Mouse (Mus musculus): ENCODE results near the gene Tbc1d16.

Tbc1d16 gene

GRCm38 (mm10) chr11:119143376-119144002 lies 84.8 kb downstream of the Tbc1d16 start:
- no peak for DNase-seq (ENCODE audit: low spot score in 2 of 2)

GRCm38 (mm10) chr11:119142615-119143014 lies 85.7 kb downstream of the Tbc1d16 start:
- DNase-seq (ENCODE audit: low spot score in 2 of 2), result no peak

- no peak for DNase-seq (ENCODE audit: low spot score in 2 of 2)
These were observed 89.3 kb downstream of the Tbc1d16 start for GRCm38 (mm10) chr11:119139026-119139425.

GRCm38 (mm10) chr11:119138205-119138604 lies 90.1 kb downstream of the Tbc1d16 start:
- DNase-seq (ENCODE audit: low spot score in 2 of 2), result no peak

- DNase-seq (ENCODE audit: low spot score in 2 of 2), result no peak
These were observed 93.7 kb downstream of the Tbc1d16 start for GRCm38 (mm10) chr11:119134586-119134985.

- peak in 1 of 2 experiments; percentile 33 for DNase-seq (ENCODE audit: low spot score in 2 of 2)
These were observed 94.7 kb downstream of the Tbc1d16 start for GRCm38 (mm10) chr11:119133437-119134221.

GRCm38 (mm10) chr11:119132198-119133035 lies 95.9 kb downstream of the Tbc1d16 start:
- DNase-seq (ENCODE audit: low spot score in 2 of 2), result no peak

GRCm38 (mm10) chr11:119130081-119130765 lies 98.1 kb downstream of the Tbc1d16 start:
- no peak for DNase-seq (ENCODE audit: low spot score in 2 of 2)

- DNase-seq (ENCODE audit: low spot score in 2 of 2), result no peak
These were observed 98.8 kb downstream of the Tbc1d16 start for GRCm38 (mm10) chr11:119129281-119130058.

- no peak for DNase-seq (ENCODE audit: low spot score in 2 of 2)
These were observed 99.5 kb downstream of the Tbc1d16 start for GRCm38 (mm10) chr11:119128668-119129280.

- DNase-seq (ENCODE audit: low spot score in 2 of 2), result no peak
These were observed 100.4 kb downstream of the Tbc1d16 start for GRCm38 (mm10) chr11:119127686-119128473.

GRCm38 (mm10) chr11:119127147-119127546 lies 101.2 kb downstream of the Tbc1d16 start:
- DNase-seq (ENCODE audit: low spot score in 2 of 2), result no peak

- DNase-seq (ENCODE audit: low spot score in 2 of 2), result peak in 1 of 2 experiments; percentile 44
These were observed 102.1 kb downstream of the Tbc1d16 start for GRCm38 (mm10) chr11:119125929-119126861.

GRCm38 (mm10) chr11:119124536-119124935 lies 103.8 kb downstream of the Tbc1d16 start:
- DNase-seq (ENCODE audit: low spot score in 2 of 2), result no peak

GRCm38 (mm10) chr11:119123522-119124319 lies 104.6 kb downstream of the Tbc1d16 start:
- DNase-seq (ENCODE audit: low spot score in 2 of 2), result no peak

GRCm38 (mm10) chr11:119122396-119122795 lies 105.9 kb downstream of the Tbc1d16 start:
- no peak for DNase-seq (ENCODE audit: low spot score in 2 of 2)

GRCm38 (mm10) chr11:119118905-119119304 lies 109.4 kb downstream of the Tbc1d16 start:
- DNase-seq (ENCODE audit: low spot score in 2 of 2), result no peak

GRCm38 (mm10) chr11:119117945-119118344 lies 110.4 kb downstream of the Tbc1d16 start:
- no peak for DNase-seq (ENCODE audit: low spot score in 2 of 2)

Measured in frontal cortex, postnatal 14 days (tissue).